In genomic region chr11:75136666-75137398, GRCm38 (mm10) we compare ENCODE assay signal across 8 mouse cellular contexts. TPM values are rescaled to one million over a fixed set of nuclear protein-coding genes. Genes with fewer than 3 reads are reported as not detected.
DNase-seq lines count a peak whose midpoint lies in the region; ATAC-seq and TF ChIP-seq lines count a peak whose summit lies in the region.

No protein-coding gene starts in this region.

- H3K9ac ChIP-seq in neural tube, embryonic 13.5 days, result no peak overlapping the region
- no peak overlapping the region for H3K9ac ChIP-seq in limb, embryonic 12.5 days (replicated peaks)

- no peak for TF ChIP-seq CTCF in spleen, adult 2 months (IDR thresholded peaks at IDR 0.05; ENCODE audit: extremely low read depth, insufficient read depth, insufficient read length, insufficient replicate concordance)
- TF ChIP-seq CTCF in cerebellum, adult 2 months (IDR thresholded peaks at IDR 0.05; ENCODE audit: borderline replicate concordance, insufficient read depth, low read depth, low read length), result no peak

- peaks cover 84% of the 10 kb centered on the region for H3K4me1 ChIP-seq in neural tube, embryonic 13.5 days (replicated peaks)
- peaks cover 81% of the 10 kb centered on the region for H3K4me1 ChIP-seq in limb, embryonic 12.5 days (replicated peaks)
- H3K4me1 ChIP-seq in spleen, adult 2 months (ENCODE audit: control insufficient read depth, insufficient read depth, insufficient read length), result peaks cover 10% of the 10 kb centered on the region; the same call in 1 of the 2 replicates
- H3K4me1 ChIP-seq in cerebellum, adult 2 months (ENCODE audit: control insufficient read depth, insufficient read depth, low read length), result peaks cover 42% of the 10 kb centered on the region

- no peak for ATAC-seq in neural tube, embryonic 13.5 days (ENCODE audit: low read depth)
- no peak for ATAC-seq in limb, embryonic 12.5 days (ENCODE audit: insufficient number of reproducible peaks, insufficient read depth, low FRiP score, low TSS enrichment, low read depth)

- H3K4me2 ChIP-seq in neural tube, embryonic 13.5 days, result no peak overlapping the region
- H3K4me2 ChIP-seq in limb, embryonic 12.5 days, result no peak overlapping the region

- WGBS in neural tube, embryonic 13.5 days, result 58% methylated on average over 5 of the region's 5 CpGs
- 40% methylated on average over 5 of the region's 5 CpGs for WGBS in limb, embryonic 12.5 days
- 16% methylated on average over 5 of the region's 5 CpGs for WGBS in spleen, adult 2 months
- whole genome bisulfite sequencing in cerebellum, adult 2 months, result 56% methylated on average over 5 of the region's 5 CpGs

- no peaks in the 10 kb centered on the region for H3K27me3 ChIP-seq in neural tube, embryonic 13.5 days
- no peaks in the 10 kb centered on the region for H3K27me3 ChIP-seq in limb, embryonic 12.5 days
- H3K27me3 ChIP-seq in spleen, adult 2 months (ENCODE audit: control insufficient read depth, insufficient read depth, low read length), result no peaks in the 10 kb centered on the region
- no peaks in the 10 kb centered on the region for H3K27me3 ChIP-seq in cerebellum, adult 2 months (ENCODE audit: control insufficient read depth, insufficient read depth, low read length)

- H3K9me3 ChIP-seq in neural tube, embryonic 13.5 days, result no peaks in the 10 kb centered on the region
- no peaks in the 10 kb centered on the region for H3K9me3 ChIP-seq in limb, embryonic 12.5 days

- H3K36me3 ChIP-seq in neural tube, embryonic 13.5 days, result no peaks in the 10 kb centered on the region
- H3K36me3 ChIP-seq in limb, embryonic 12.5 days, result peaks cover 4% of the 10 kb centered on the region
- no peaks in the 10 kb centered on the region for H3K36me3 ChIP-seq in spleen, adult 2 months (ENCODE audit: control insufficient read depth, insufficient read depth, low read length)

- DNase-seq in neural tube, embryonic 10.5 days (ENCODE audit: extremely low spot score, low spot score), result no peak
- peak; percentile 56 for DNase-seq in heart, adult 8-10 months (ENCODE audit: low spot score)
- peak; percentile 21 to 49 for DNase-seq in spleen, adult 2 months (ENCODE audit: low read depth in 1 of 2, low spot score in 2 of 2)
- no peak for DNase-seq in cerebellum, adult 2 months
- DNase-seq in cerebellum, adult 11 months, result no peak
- DNase-seq in right cerebral cortex, postnatal 25 days, result no peak

- peak overlapping the region; percentile 34 for H3K27ac ChIP-seq in neural tube, embryonic 13.5 days (replicated peaks)
- H3K27ac ChIP-seq in limb, embryonic 12.5 days, result 0 out of 2 replicates have a peak overlapping the region, but pooled peaks have one; percentile 5
- H3K27ac ChIP-seq in spleen, adult 2 months (ENCODE audit: insufficient read depth, low read length), result no peak overlapping the region
- no peak overlapping the region for H3K27ac ChIP-seq in cerebellum, adult 2 months (ENCODE audit: insufficient read depth, low read length)

- H3K4me3 ChIP-seq in neural tube, embryonic 13.5 days, result no peak overlapping the region
- no peak overlapping the region for H3K4me3 ChIP-seq in limb, embryonic 12.5 days (replicated peaks)
- no peak overlapping the region for H3K4me3 ChIP-seq in spleen, adult 2 months (ENCODE audit: extremely low read depth, insufficient read depth, insufficient read length)
- H3K4me3 ChIP-seq in cerebellum, adult 2 months (replicated peaks; ENCODE audit: insufficient read depth, low read depth, low read length), result no peak overlapping the region

- TF ChIP-seq POLR2A in spleen, adult 2 months (IDR thresholded peaks at IDR 0.05; ENCODE audit: low read depth, low read length), result no peak
- no peak for TF ChIP-seq POLR2A in cerebellum, adult 2 months (IDR thresholded peaks at IDR 0.05; ENCODE audit: borderline replicate concordance, insufficient read depth, low read length)

RNA-seq across cellular contexts. Expression of gene Hic1, which starts 32.5 kb away (rescaled TPM):
- polyA plus RNA-seq in neural tube, embryonic 13.5 days (2015; fragmentation: Nextera tagmentation; extraction: Ambion mirVana), result 7.4 and 9.2 TPM in 2 replicates
- 10 to 100 TPM in 3 of 4 experiments, 1 to 10 TPM in 1; 7.6 to 19.4 (median 16.8) TPM for total RNA-seq in heart, adult 8-10 months (2022)
- polyA plus RNA-seq in limb, embryonic 12.5 days (2016; fragmentation: Nextera tagmentation; extraction: Ambion mirVana), result 30.3 and 35.5 TPM in 2 replicates
- 9.2 and 13.2 TPM in 2 replicates for polyA plus RNA-seq in spleen, adult 2 months (2012; rRNA removed)
- 3.0 and 3.7 TPM in 2 replicates for polyA plus RNA-seq in cerebellum, adult 2 months (2012; rRNA removed)

RNA-seq across cellular contexts. Expression of gene Ovca2, which starts 41.8 kb away (rescaled TPM):
- polyA plus RNA-seq in neural tube, embryonic 13.5 days (2015; fragmentation: Nextera tagmentation; extraction: Ambion mirVana), result 18.6 and 20.5 TPM in 2 replicates
- 1 to 10 TPM; 5.6 to 6.9 (median 5.9) TPM for total RNA-seq in heart, adult 8-10 months (2022)
- polyA plus RNA-seq in limb, embryonic 12.5 days (2016; fragmentation: Nextera tagmentation; extraction: Ambion mirVana), result 29.6 and 31.0 TPM in 2 replicates
- 17.2 and 18.4 TPM in 2 replicates for polyA plus RNA-seq in spleen, adult 2 months (2012; rRNA removed)
- polyA plus RNA-seq in cerebellum, adult 2 months (2012; rRNA removed), result 15.3 and 16.3 TPM in 2 replicates

RNA-seq across cellular contexts. Expression of gene Dph1, which starts 54.2 kb away (rescaled TPM):
- 13.7 and 15.0 TPM in 2 replicates for polyA plus RNA-seq in neural tube, embryonic 13.5 days (2015; fragmentation: Nextera tagmentation; extraction: Ambion mirVana)
- 10 to 100 TPM in 2 of 4 experiments, 1 to 10 TPM in 2; 8.1 to 11.2 (median 9.7) TPM for total RNA-seq in heart, adult 8-10 months (2022)
- 24.0 and 25.5 TPM in 2 replicates for polyA plus RNA-seq in limb, embryonic 12.5 days (2016; fragmentation: Nextera tagmentation; extraction: Ambion mirVana)
- 29.2 and 33.3 TPM in 2 replicates for polyA plus RNA-seq in spleen, adult 2 months (2012; rRNA removed)
- polyA plus RNA-seq in cerebellum, adult 2 months (2012; rRNA removed), result 18.6 and 19.3 TPM in 2 replicates

RNA-seq across cellular contexts. Expression of gene Rtn4rl1, which starts 56.8 kb away (rescaled TPM):
- polyA plus RNA-seq in neural tube, embryonic 13.5 days (2015; fragmentation: Nextera tagmentation; extraction: Ambion mirVana), result 12.4 and 16.5 TPM in 2 replicates
- 1 to 10 TPM; 5.2 to 7.9 (median 6.8) TPM for total RNA-seq in heart, adult 8-10 months (2022)
- 1.5 and 2.1 TPM in 2 replicates for polyA plus RNA-seq in limb, embryonic 12.5 days (2016; fragmentation: Nextera tagmentation; extraction: Ambion mirVana)
- 11.1 and 12.7 TPM in 2 replicates for polyA plus RNA-seq in spleen, adult 2 months (2012; rRNA removed)
- 23.9 and 28.6 TPM in 2 replicates for polyA plus RNA-seq in cerebellum, adult 2 months (2012; rRNA removed)

Comparison
In these comparisons a context has a peak if more than half of its experiments do, and no peak if none do; other contexts are left out.
1. H3K27ac ChIP-seq: peak in neural tube, embryonic 13.5 days (single experiment) and limb, embryonic 12.5 days (single experiment); none in spleen, adult 2 months (single experiment) and cerebellum, adult 2 months (single experiment).
2. DNase-seq: peak in heart, adult 8-10 months (single experiment) and spleen, adult 2 months (2 of 2); none in neural tube, embryonic 10.5 days (single experiment), cerebellum, adult 2 months (0 of 2), cerebellum, adult 11 months (single experiment) and right cerebral cortex, postnatal 25 days (single experiment).